Mouse (Mus musculus): ENCODE results near the gene Runx2. TPM values are rescaled to one million over a fixed set of nuclear protein-coding genes. Genes with fewer than 3 reads are reported as not detected.

The Runx2 gene
- polyA plus RNA-seq, 1 experiment from 2014 or later = 4.6 TPM

GRCm38 (mm10) chr17:44792218-44792917 is 22.2 kb downstream of the Runx2 start:
- Histone ChIP-seq H3K27ac (replicated peaks) (no peak overlapping the region), H3K9me3 (no peaks in the 10 kb centered on the region), H3K9ac (replicated peaks) (no peak overlapping the region), H3K4me2 (replicated peaks) (no peak overlapping the region), H3K4me1 (0 out of 2 replicates have a peak, but pooled peaks cover 6% of the 10 kb centered on the region), H3K27me3 (no peaks in the 10 kb centered on the region), H3K4me3 (no peak overlapping the region), H3K36me3 (peaks cover 4% of the 10 kb centered on the region; the same call in 1 of the 2 replicates)
- no peak for ATAC-seq (ENCODE audit: low FRiP score, low read depth)
- WGBS = 92% methylated on average over 12 of the region's 12 CpGs

- H3K27me3 ChIP-seq = no peaks in the 10 kb centered on the region
- WGBS = 53% methylated on average over 5 of the region's 5 CpGs
Measured at GRCm38 (mm10) chr17:44788982-44789747, 25.4 kb downstream of the Runx2 start.

GRCm38 (mm10) chr17:44783143-44783542 is 31.5 kb downstream of the Runx2 start:
- 83% methylated on average over 2 of the region's 2 CpGs for WGBS
- Histone ChIP-seq H3K27me3 (no peaks in the 10 kb centered on the region), H3K4me1 (peaks cover 3% of the 10 kb centered on the region; the same call in 1 of the 2 replicates), H3K9me3 (no peaks in the 10 kb centered on the region), H3K4me3 (no peak overlapping the region), H3K9ac (replicated peaks) (no peak overlapping the region), H3K4me2 (replicated peaks) (no peak overlapping the region), H3K36me3 (no peaks in the 10 kb centered on the region), H3K27ac (replicated peaks) (no peak overlapping the region)
- no peak for ATAC-seq (ENCODE audit: low FRiP score, low read depth)

More at GRCm38 (mm10) chr17:44788982-44789747, 25.4 kb downstream of the Runx2 start:
- Histone ChIP-seq H3K9me3 (no peaks in the 10 kb centered on the region), H3K9ac (replicated peaks) (no peak overlapping the region), H3K4me1 (0 out of 2 replicates have a peak, but pooled peaks cover 6% of the 10 kb centered on the region), H3K36me3 (peaks cover 4% of the 10 kb centered on the region; the same call in 1 of the 2 replicates), H3K27ac (replicated peaks) (0 out of 2 replicates have a peak overlapping the region, but pooled peaks have one; percentile 10), H3K4me2 (replicated peaks) (no peak overlapping the region), H3K4me3 (no peak overlapping the region)
- ATAC-seq (ENCODE audit: low FRiP score, low read depth) = no peak

GRCm38 (mm10) chr17:44782366-44782765 is 32.2 kb downstream of the Runx2 start:
- no peak overlapping the region for H3K4me3 ChIP-seq
- ATAC-seq (ENCODE audit: low FRiP score, low read depth) = no peak
- 87% methylated on average over 4 of the region's 4 CpGs for WGBS

GRCm38 (mm10) chr17:44780353-44780752 is 34.2 kb downstream of the Runx2 start:
- Histone ChIP-seq H3K4me1 (peaks cover 8% of the 10 kb centered on the region; the same call in 1 of the 2 replicates), H3K9me3 (0 out of 2 replicates have a peak, but pooled peaks cover 3% of the 10 kb centered on the region), H3K4me3 (no peak overlapping the region), H3K4me2 (replicated peaks) (no peak overlapping the region), H3K36me3 (no peaks in the 10 kb centered on the region), H3K27me3 (no peaks in the 10 kb centered on the region), H3K9ac (replicated peaks) (no peak overlapping the region), H3K27ac (replicated peaks) (no peak overlapping the region)
- WGBS = 71% methylated on average over 4 of the region's 4 CpGs
- no peak for ATAC-seq (ENCODE audit: low FRiP score, low read depth)

More at GRCm38 (mm10) chr17:44782366-44782765, 32.2 kb downstream of the Runx2 start:
- H3K9ac ChIP-seq (replicated peaks) = no peak overlapping the region
- H3K4me1 ChIP-seq = peaks cover 8% of the 10 kb centered on the region; the same call in 1 of the 2 replicates
- no peaks in the 10 kb centered on the region for H3K27me3 ChIP-seq
- H3K27ac ChIP-seq (replicated peaks) = no peak overlapping the region
- H3K36me3 ChIP-seq = no peaks in the 10 kb centered on the region
- H3K9me3 ChIP-seq = no peaks in the 10 kb centered on the region
- no peak overlapping the region for H3K4me2 ChIP-seq (replicated peaks)

- peak overlapping the region; percentile 88 for H3K4me3 ChIP-seq
- no peak for ATAC-seq (ENCODE audit: low FRiP score, low read depth)
- H3K27me3 ChIP-seq = no peaks in the 10 kb centered on the region
- no peaks in the 10 kb centered on the region for H3K36me3 ChIP-seq
- no peak overlapping the region for H3K27ac ChIP-seq (replicated peaks)
- WGBS = 65% methylated on average over 5 of the region's 5 CpGs
- peaks cover 8% of the 10 kb centered on the region; the same call in 1 of the 2 replicates for H3K4me1 ChIP-seq
- 0 out of 2 replicates have a peak, but pooled peaks cover 3% of the 10 kb centered on the region for H3K9me3 ChIP-seq
- H3K4me2 ChIP-seq (replicated peaks) = peak overlapping the region; percentile 73
- H3K9ac ChIP-seq (replicated peaks) = no peak overlapping the region
Measured at GRCm38 (mm10) chr17:44778141-44778540, 36.5 kb downstream of the Runx2 start.

- ATAC-seq (ENCODE audit: low FRiP score, low read depth) = peak; percentile 87
- peak overlapping the region; percentile 88 for H3K4me3 ChIP-seq
- H3K4me1 ChIP-seq = peaks cover 8% of the 10 kb centered on the region; the same call in 1 of the 2 replicates
- peak overlapping the region; percentile 92 for H3K9ac ChIP-seq (replicated peaks)
- H3K4me2 ChIP-seq (replicated peaks) = peak overlapping the region; percentile 73
- WGBS = under 1% methylated on average over 33 of the region's 35 CpGs
- H3K9me3 ChIP-seq = 0 out of 2 replicates have a peak, but pooled peaks cover 3% of the 10 kb centered on the region
- H3K36me3 ChIP-seq = no peaks in the 10 kb centered on the region
- no peaks in the 10 kb centered on the region for H3K27me3 ChIP-seq
- H3K27ac ChIP-seq (replicated peaks) = peak overlapping the region; percentile 85
Measured at GRCm38 (mm10) chr17:44777337-44777804, 37.2 kb downstream of the Runx2 start.

GRCm38 (mm10) chr17:44776738-44777270 is 37.8 kb downstream of the Runx2 start, which contains the start of gene Supt3:
Gene Supt3, plus strand, starts transcription at chr17:44777152.
- ATAC-seq (ENCODE audit: low FRiP score, low read depth) = peak; percentile 97
- 0 out of 2 replicates have a peak, but pooled peaks cover 3% of the 10 kb centered on the region for H3K9me3 ChIP-seq
- peak within 1 kb of the TSS; percentile 88 for H3K4me3 ChIP-seq
- H3K27me3 ChIP-seq = no peaks in the 10 kb centered on the region
- H3K4me2 ChIP-seq (replicated peaks) = peak within 1 kb of the TSS; percentile 73
- peaks cover 8% of the 10 kb centered on the region; the same call in 1 of the 2 replicates for H3K4me1 ChIP-seq
- peak within 1 kb of the TSS; percentile 92 for H3K9ac ChIP-seq (replicated peaks)
- no peaks in the 10 kb centered on the region for H3K36me3 ChIP-seq
- H3K27ac ChIP-seq (replicated peaks) = peak within 1 kb of the TSS; percentile 85
- under 1% methylated on average over 39 of the region's 40 CpGs for WGBS

GRCm38 (mm10) chr17:44772576-44772975 is 42.0 kb downstream of the Runx2 start:
- H3K9ac ChIP-seq (replicated peaks) = no peak overlapping the region
- no peaks in the 10 kb centered on the region for H3K4me1 ChIP-seq
- H3K27ac ChIP-seq (replicated peaks) = no peak overlapping the region
- no peak for ATAC-seq (ENCODE audit: low FRiP score, low read depth)
- no peak overlapping the region for H3K4me3 ChIP-seq
- WGBS = 97% methylated on average over 2 of the region's 2 CpGs
- no peaks in the 10 kb centered on the region for H3K27me3 ChIP-seq
- H3K36me3 ChIP-seq = no peaks in the 10 kb centered on the region
- H3K4me2 ChIP-seq (replicated peaks) = no peak overlapping the region
- H3K9me3 ChIP-seq = 0 out of 2 replicates have a peak, but pooled peaks cover 3% of the 10 kb centered on the region

GRCm38 (mm10) chr17:44770871-44771270 is 43.7 kb downstream of the Runx2 start:
- 85% methylated on average over 2 of the region's 2 CpGs for WGBS
- no peak for ATAC-seq (ENCODE audit: low FRiP score, low read depth)

GRCm38 (mm10) chr17:44768522-44768921 is 46.1 kb downstream of the Runx2 start:
- 59% methylated on average over 5 of the region's 5 CpGs for WGBS
- H3K27me3 ChIP-seq = no peaks in the 10 kb centered on the region
- H3K36me3 ChIP-seq = no peaks in the 10 kb centered on the region
- no peak overlapping the region for H3K4me2 ChIP-seq (replicated peaks)
- H3K4me3 ChIP-seq = no peak overlapping the region
- H3K27ac ChIP-seq (replicated peaks) = no peak overlapping the region
- no peak for ATAC-seq (ENCODE audit: low FRiP score, low read depth)
- no peaks in the 10 kb centered on the region for H3K9me3 ChIP-seq
- no peaks in the 10 kb centered on the region for H3K4me1 ChIP-seq
- H3K9ac ChIP-seq (replicated peaks) = no peak overlapping the region

More at GRCm38 (mm10) chr17:44770871-44771270, 43.7 kb downstream of the Runx2 start:
- no peak overlapping the region for H3K9ac ChIP-seq (replicated peaks)
- H3K4me2 ChIP-seq (replicated peaks) = no peak overlapping the region
- H3K9me3 ChIP-seq = 0 out of 2 replicates have a peak, but pooled peaks cover under 1% of the 10 kb centered on the region
- H3K27me3 ChIP-seq = no peaks in the 10 kb centered on the region
- H3K4me3 ChIP-seq = no peak overlapping the region
- H3K27ac ChIP-seq (replicated peaks) = no peak overlapping the region
- H3K36me3 ChIP-seq = no peaks in the 10 kb centered on the region
- no peaks in the 10 kb centered on the region for H3K4me1 ChIP-seq

Data from midbrain, embryonic 12.5 days (tissue).